Mouse (Mus musculus) CH12.LX (cell line): ENCODE results near the gene 4930523C07Rik. TPM values are rescaled to one million over a fixed set of nuclear protein-coding genes. Genes with fewer than 3 reads are reported as not detected.

Experiments used
- DNase-seq: peaks from one replicate; pipeline ENCODE4 v3.0.0-alpha.2; 2013; ENCODE audit errors: extremely low read depth
- H3K27ac ChIP-seq: 2 replicates; pipeline ENCODE4 v1.5.1; 2012; ENCODE audit warnings: low read depth, mild to moderate bottlenecking, control low read depth, moderate library complexity; ENCODE audit not compliant: insufficient read depth
- H3K27me3 ChIP-seq: replicated peaks from 2 replicates; pipeline ENCODE3; 2012; ENCODE audit warnings: inconsistent platforms
- H3K36me3 ChIP-seq, 2 experiments: replicated peaks in 1 of 2; 2 replicates each; pipeline versions ENCODE3 to v1.6.1; 2012; ENCODE audit warnings: inconsistent platforms in 1 of 2, low read length in 1 of 2, mild to moderate bottlenecking in 1 of 2, mixed read lengths in 1 of 2, moderate library complexity in 1 of 2; ENCODE audit not compliant: control insufficient read depth in 1 of 2, insufficient read depth in 1 of 2
- H3K4me1 ChIP-seq, 2 experiments: 2 replicates each; pipeline ENCODE4 v1.6.1; 2012; ENCODE audit warnings: inconsistent platforms in 1 of 2, moderate library complexity in 1 of 2; ENCODE audit not compliant: insufficient read depth in 2 of 2, control insufficient read depth in 1 of 2
- H3K4me2 ChIP-seq: 2 replicates; pipeline ENCODE4 v1.6.1; 2012; ENCODE audit warnings: low read depth, mild to moderate bottlenecking, control low read depth; ENCODE audit not compliant: poor library complexity, insufficient read depth, severe bottlenecking
- H3K4me3 ChIP-seq, 3 experiments: fragments of 150-350 bp in 1 of 3; sonication (generic) in 1 of 3; replicated peaks in 1 of 3; 2 replicates each; pipeline versions ENCODE3 to v1.5.1; 2011 to 2012; ENCODE audit warnings: low read depth in 2 of 3, low read length in 2 of 3, mild to moderate bottlenecking in 2 of 3, moderate library complexity in 2 of 3, control low read depth in 1 of 3, improper control_type of control experiment in 1 of 3, inconsistent platforms in 1 of 3, mixed read lengths in 1 of 3; ENCODE audit not compliant: poor library complexity in 1 of 3
- H3K79me2 ChIP-seq: replicated peaks from 2 replicates; pipeline ENCODE4 v1.6.1; 2012; ENCODE audit warnings: mild to moderate bottlenecking, moderate library complexity; ENCODE audit not compliant: control insufficient read depth, poor library complexity, insufficient read depth, severe bottlenecking; ENCODE audit errors: extremely low read depth
- H3K9ac ChIP-seq: 2 replicates; pipeline ENCODE4 v1.6.1; 2012; ENCODE audit warnings: low read depth, mild to moderate bottlenecking, control low read depth, moderate library complexity; ENCODE audit not compliant: insufficient read depth
- H3K9me3 ChIP-seq: replicated peaks from 2 replicates; pipeline ENCODE3; 2012; ENCODE audit warnings: low read length, inconsistent platforms, mixed read lengths
- CHD2 ChIP-seq: IDR thresholded peaks from 2 replicates; pipeline ENCODE4 v1.6.1; 2011; ENCODE audit warnings: low read length, improper control_type of control experiment
- CTCF ChIP-seq, 2 experiments: IDR thresholded peaks in 1 of 2; conservative IDR thresholded peaks in 1 of 2; 2 replicates each; pipeline ENCODE4 v1.5.1; 2011 to 2012; ENCODE audit warnings: low read depth in 2 of 2, low read length in 2 of 2, improper control_type of control experiment in 1 of 2, inconsistent platforms in 1 of 2, mild to moderate bottlenecking in 1 of 2, moderate library complexity in 1 of 2
- E2F4 ChIP-seq: IDR thresholded peaks from 2 replicates; pipeline ENCODE4 v1.6.1; 2011; ENCODE audit warnings: low read depth, low read length, improper control_type of control experiment; ENCODE audit not compliant: insufficient replicate concordance
- ELF1 ChIP-seq: IDR thresholded peaks from 2 replicates; pipeline ENCODE4 v1.6.1; 2014; ENCODE audit warnings: low read depth, mild to moderate bottlenecking, inconsistent platforms, low read length, improper control_type of control experiment
- EP300 ChIP-seq: IDR thresholded peaks from 2 replicates; pipeline ENCODE4 v1.6.1; 2011; ENCODE audit warnings: low read length, improper control_type of control experiment
- IRF4 ChIP-seq: IDR thresholded peaks from 2 replicates; pipeline ENCODE4 v1.6.1; 2014; ENCODE audit warnings: low read depth, mild to moderate bottlenecking, inconsistent platforms, low read length, improper control_type of control experiment
- JUND ChIP-seq: conservative IDR thresholded peaks from 2 replicates; pipeline ENCODE4 v1.6.1; 2011; ENCODE audit warnings: low read depth, low read length, improper control_type of control experiment
- MAX ChIP-seq: IDR thresholded peaks from 2 replicates; pipeline ENCODE4 v1.6.1; 2011; ENCODE audit warnings: low read length, improper control_type of control experiment
- MAZ ChIP-seq: IDR thresholded peaks from 2 replicates; pipeline ENCODE4 v1.6.1; 2012; ENCODE audit warnings: low read depth, mild to moderate bottlenecking, inconsistent platforms, low read length, improper control_type of control experiment, moderate library complexity
- MEF2A ChIP-seq: IDR thresholded peaks from 2 replicates; pipeline ENCODE4 v1.6.1; 2014; ENCODE audit warnings: low read depth, mild to moderate bottlenecking, inconsistent platforms, low read length, improper control_type of control experiment, borderline replicate concordance
- MYC ChIP-seq: IDR thresholded peaks from 2 replicates; pipeline ENCODE4 v1.6.1; 2011; ENCODE audit warnings: low read depth, mild to moderate bottlenecking, improper control_type of control experiment, low read length
- PAX5 ChIP-seq: IDR thresholded peaks from 2 replicates; pipeline ENCODE4 v1.6.1; 2012; ENCODE audit warnings: low read length, inconsistent platforms, mixed read lengths
- POLR2AphosphoS2 ChIP-seq: IDR thresholded peaks from 2 replicates; pipeline ENCODE4 v1.6.1; 2011; ENCODE audit warnings: low read depth, low read length, improper control_type of control experiment
- RAD21 ChIP-seq: IDR thresholded peaks from 2 replicates; pipeline ENCODE4 v1.6.1; 2011; ENCODE audit warnings: low read depth, mild to moderate bottlenecking, low read length, improper control_type of control experiment, moderate library complexity
- RCOR1 ChIP-seq: conservative IDR thresholded peaks from 2 replicates; pipeline ENCODE4 v1.6.1; 2012; ENCODE audit warnings: low read depth, mild to moderate bottlenecking, inconsistent platforms, low read length, improper control_type of control experiment
- SMC3 ChIP-seq: IDR thresholded peaks from 2 replicates; pipeline ENCODE4 v1.6.1; 2011; ENCODE audit warnings: low read depth, low read length, improper control_type of control experiment
- TBP ChIP-seq: conservative IDR thresholded peaks from 2 replicates; pipeline ENCODE4 v1.6.1; 2011; ENCODE audit warnings: low read depth, low read length, improper control_type of control experiment
- TCF12 ChIP-seq: IDR thresholded peaks from 2 replicates; pipeline ENCODE4 v1.6.1; 2014; ENCODE audit warnings: low read depth, mild to moderate bottlenecking, inconsistent platforms, low read length, improper control_type of control experiment
- ZC3H11A ChIP-seq: IDR thresholded peaks from 2 replicates; pipeline ENCODE4 v1.6.1; 2012; ENCODE audit warnings: low read depth, mild to moderate bottlenecking, inconsistent platforms, low read length, improper control_type of control experiment
- ZMIZ1 ChIP-seq: IDR thresholded peaks from 2 replicates; pipeline ENCODE4 v1.6.1; 2012; ENCODE audit warnings: low read depth, mild to moderate bottlenecking, inconsistent platforms, low read length, improper control_type of control experiment
- dilution Hi-C: fragments of 300-500 bp; cut with MboI; formaldehyde crosslinking; loops from 2 replicates; pipeline ENCODE4 v1.14.3; 2020; ENCODE audit warnings: low sequenced_read_pairs; ENCODE audit not compliant: extremely low pct_unique_long_range_greater_than_20kb, extremely low pct_ligation_motif_present
- in situ Hi-C: fragments of 300-500 bp; cut with MboI; formaldehyde crosslinking; loops from 3 replicates; pipeline ENCODE4 v1.14.3; 2019; ENCODE audit warnings: low sequenced_read_pairs, low pct_ligation_motif_present, low pct_unique_long_range_greater_than_20kb, mixed read lengths
- polyA plus RNA-seq: library from polyadenylated mRNA; unstranded; fragments of >175 nt; gene quantifications from 2 replicates; pipeline ENCODE4 v1.2.1, GENCODE M21; 2012; ENCODE audit warnings: low read depth; ENCODE audit not compliant: insufficient read length
- total RNA-seq, 2 experiments: library from RNA; depleted of rRNA; stranded (reverse); fragments of 300-350 nt in 1 of 2; fragments of >200 nt in 1 of 2; gene quantifications; 2 replicates each; pipeline ENCODE4 v1.2.3; 2012 to 2014

4930523C07Rik gene
- total and polyA plus RNA-seq, 3 experiments, result 13.1 to 28.2 (median 18.0) TPM

DNA sequence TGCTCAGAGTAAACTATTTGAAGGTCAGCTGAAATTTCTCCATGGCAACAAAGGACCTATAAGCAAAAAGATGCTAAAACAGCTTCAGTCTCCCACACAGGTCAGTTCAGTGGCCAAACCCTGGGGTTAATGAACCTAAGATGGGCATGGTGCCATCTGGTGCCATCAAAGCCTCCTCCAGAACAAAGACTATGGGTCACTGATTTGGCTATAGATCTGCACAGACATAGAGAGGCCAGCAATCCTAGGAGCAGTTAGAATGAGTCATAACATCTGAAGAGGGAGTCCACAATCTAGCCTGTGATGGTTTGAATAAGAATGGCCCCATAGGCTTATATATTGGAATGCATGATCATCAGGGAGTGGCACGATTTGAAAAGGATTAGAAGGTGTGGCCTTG is 40.1 kb downstream of the 4930523C07Rik start:
- no peak overlapping the region for H3K27ac ChIP-seq
- no peak overlapping the region for H3K4me3 ChIP-seq
- H3K27me3 ChIP-seq, result no peaks in the 10 kb centered on the region
- H3K9me3 ChIP-seq, result no peaks in the 10 kb centered on the region
- H3K36me3 ChIP-seq, result peaks cover 0 to 2% of the 10 kb centered on the region in 2 experiments
- H3K4me2 ChIP-seq, result no peak overlapping the region
- in situ Hi-C loops (loop anchor here (5.0 kb wide), 1 partner anchor 187 kb away; no protein-coding TSS in a partner anchor), dilution Hi-C loops (no loop called here)
- H3K4me1 ChIP-seq, result peaks cover 0 to 3% of the 10 kb centered on the region in 2 experiments; a peak in 1 of 4 replicates
- TF ChIP-seq ZMIZ1 (no peak), RCOR1 (no peak), POLR2AphosphoS2 (no peak), CTCF (conservative IDR thresholded peaks at IDR 0.05 in 1 of 2, IDR thresholded peaks at IDR 0.05 in 1 of 2; ENCODE audit: low read depth in 2 of 2, low read length in 2 of 2) (no peak), MYC (no peak), CHD2 (no peak), MAX (no peak), IRF4 (no peak), TBP (no peak), SMC3 (no peak), MAZ (no peak), TCF12 (no peak), PAX5 (no peak), EP300 (no peak), MEF2A (no peak), RAD21 (no peak), JUND (no peak), ZC3H11A (no peak), ELF1 (no peak), E2F4 (no peak)
- no peak overlapping the region for H3K9ac ChIP-seq
- no peak for DNase-seq
- no peaks in the 10 kb centered on the region for H3K79me2 ChIP-seq

DNA sequence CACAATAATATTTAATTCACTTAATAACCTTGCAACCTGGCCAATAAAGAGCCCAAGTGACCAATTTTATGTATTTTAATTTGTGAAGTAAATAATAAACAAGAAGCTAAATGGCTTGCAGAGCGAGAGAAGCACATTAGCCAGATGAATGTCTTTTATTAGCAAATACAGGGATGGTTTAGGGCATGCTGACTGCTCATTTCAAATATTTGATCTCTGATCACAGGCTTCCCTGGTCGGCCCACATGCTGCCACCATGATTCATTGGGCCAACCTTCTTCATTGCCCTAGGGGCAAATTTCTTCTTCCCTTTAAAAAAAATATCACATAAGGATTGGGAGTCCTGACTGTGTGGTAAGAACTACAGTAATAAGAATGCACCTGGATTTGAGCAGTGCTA is 42.5 kb downstream of the 4930523C07Rik start:
- Histone ChIP-seq H3K9me3 (no peaks in the 10 kb centered on the region), H3K36me3 (no peaks in the 10 kb centered on the region), H3K27me3 (no peaks in the 10 kb centered on the region), H3K4me3 (no peak overlapping the region), H3K4me2 (no peak overlapping the region), H3K79me2 (no peaks in the 10 kb centered on the region), H3K9ac (no peak overlapping the region), H3K4me1 (peaks cover 0 to 3% of the 10 kb centered on the region in 2 experiments; a peak in 1 of 4 replicates), H3K27ac (no peak overlapping the region)
- DNase-seq, result no peak
- dilution Hi-C loops, result no loop called here
- in situ Hi-C loops, result no loop called here
- TF ChIP-seq MEF2A, result no peak
- TF ChIP-seq IRF4, result no peak
- TF ChIP-seq CHD2, result no peak
- TF ChIP-seq ELF1, result no peak
- TF ChIP-seq PAX5, result no peak
- TF ChIP-seq ZC3H11A, result no peak
